In the genomic region with DNA sequence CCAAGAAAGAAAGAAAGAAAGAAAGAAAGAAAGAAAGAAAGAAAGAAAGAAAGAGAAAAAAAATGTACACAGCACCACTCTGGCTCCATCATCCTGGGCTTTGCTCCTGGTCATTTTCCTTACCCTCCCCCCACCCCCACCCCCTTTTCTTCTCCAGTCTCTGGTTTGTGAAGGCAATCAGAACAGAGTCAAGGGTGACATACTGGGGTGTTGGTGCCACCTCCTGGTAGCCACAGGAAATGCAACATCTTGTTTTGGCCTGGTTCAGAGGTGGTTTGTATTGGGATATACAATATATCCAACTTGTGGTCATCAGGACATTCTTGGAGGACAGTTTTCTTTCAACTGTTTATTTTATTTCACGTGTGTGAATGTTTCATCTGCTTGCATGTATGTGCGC, we compare ENCODE assay signal across 8 mouse cellular contexts. TPM values are rescaled to one million over a fixed set of nuclear protein-coding genes. Genes with fewer than 3 reads are reported as not detected.
DNase-seq lines count a peak whose midpoint lies in the region; ATAC-seq and TF ChIP-seq lines count a peak whose summit lies in the region.
"Had no signal": no experiment of that assay in that cellular context is flagged by ENCODE, and none has a peak within 500 bp of the region (broad histone marks: within the 10 kb centered on the region; RNA-seq: fewer than 3 reads in every experiment).

No protein-coding gene starts in this region.

- TF ChIP-seq EP300 in lung, postnatal 0 days (IDR thresholded peaks at IDR 0.05) = no peak

- peak; percentile 87 for DNase-seq in embryo, embryonic 10 days (ENCODE audit: low spot score)
- DNase-seq in gastrocnemius, postnatal 25 days = peak; percentile 52
- peak; percentile 83 for DNase-seq in layer of hippocampus, adult 11-12 months (ENCODE audit: low spot score)
- DNase-seq in lung, postnatal 0 days (ENCODE audit: low spot score) = peak; percentile 80
- DNase-seq in retina, postnatal 7 days (ENCODE audit: low read depth, low spot score) = peak; percentile 76

- H3K4me2 ChIP-seq in lung, postnatal 0 days (replicated peaks; ENCODE audit: low read depth, low read length) = no peak overlapping the region

- WGBS in lung, postnatal 0 days = 34% methylated on average over 2 of the region's 2 CpGs

- no peaks in the 10 kb centered on the region for H3K9me3 ChIP-seq in E14TG2a.4 (ENCODE audit: low read length)
- no peaks in the 10 kb centered on the region for H3K9me3 ChIP-seq in lung, postnatal 0 days (ENCODE audit: low read length)

- no peaks in the 10 kb centered on the region for H3K36me3 ChIP-seq in E14TG2a.4 (ENCODE audit: insufficient read depth, low read length)
- H3K36me3 ChIP-seq in lung, postnatal 0 days (ENCODE audit: insufficient read depth, low read length) = no peaks in the 10 kb centered on the region

- peaks cover 51% of the 10 kb centered on the region for H3K4me1 ChIP-seq in E14TG2a.4 (replicated peaks; ENCODE audit: low read depth, low read length)
- no peaks in the 10 kb centered on the region for H3K4me1 ChIP-seq in lung, postnatal 0 days (ENCODE audit: insufficient read depth, low read depth, low read length)

- peak; percentile 40 for ATAC-seq in activated CD4-positive, CD25-positive, alpha-beta regulatory T cell, adult 4 months
- peak; percentile 34 for ATAC-seq in lung, postnatal 0 days

- no peak overlapping the region for H3K4me3 ChIP-seq in E14TG2a.4 (replicated peaks; ENCODE audit: low read length)
- no peak overlapping the region for H3K4me3 ChIP-seq in lung, postnatal 0 days (ENCODE audit: low read depth, low read length)

- H3K9ac ChIP-seq in lung, postnatal 0 days (replicated peaks; ENCODE audit: low read depth) = no peak overlapping the region

- no peak overlapping the region for H3K27ac ChIP-seq in lung, postnatal 0 days (ENCODE audit: low read length)

- H3K27me3 ChIP-seq in E14TG2a.4 (ENCODE audit: insufficient read depth, low read length) = peaks cover 7% of the 10 kb centered on the region; the same call in 1 of the 2 replicates
- H3K27me3 ChIP-seq in lung, postnatal 0 days (replicated peaks; ENCODE audit: insufficient read depth, low read length) = no peaks in the 10 kb centered on the region

- TF ChIP-seq CTCF in E14TG2a.4 (conservative IDR thresholded peaks at IDR 0.05; ENCODE audit: low read length) = peak; percentile 83
- TF ChIP-seq CTCF in lung, postnatal 0 days (IDR thresholded peaks at IDR 0.05) = peak; percentile 92

RNA-seq across cellular contexts. Expression of a gene that starts 26.1 kb away (rescaled TPM):
- polyA plus RNA-seq in activated CD4-positive, CD25-positive, alpha-beta regulatory T cell, adult 4 months (2017; shearing (Covaris generic)) = not detected
- total RNA-seq in gastrocnemius, postnatal 25 days (2021) = 1 to 10 TPM; 2.4 to 3.1 TPM
- 18.9 and 19.3 TPM in 2 replicates for polyA plus RNA-seq in lung, postnatal 0 days (2015; fragmentation: Nextera tagmentation; extraction: Ambion mirVana)

RNA-seq across cellular contexts. Expression of a gene that starts 31.0 kb away (rescaled TPM):
- 10 to 100 TPM; 53.0 to 53.8 TPM for polyA plus RNA-seq in activated CD4-positive, CD25-positive, alpha-beta regulatory T cell, adult 4 months (2017; shearing (Covaris generic))
- 10 to 100 TPM; 46.0 to 51.2 TPM for total RNA-seq in gastrocnemius, postnatal 25 days (2021)
- 52.4 and 55.7 TPM in 2 replicates for polyA plus RNA-seq in lung, postnatal 0 days (2015; fragmentation: Nextera tagmentation; extraction: Ambion mirVana)

RNA-seq across cellular contexts. Expression of a gene that starts 45.2 kb away (rescaled TPM):
- polyA plus RNA-seq in activated CD4-positive, CD25-positive, alpha-beta regulatory T cell, adult 4 months (2017; shearing (Covaris generic)) = not detected
- not detected for total RNA-seq in gastrocnemius, postnatal 25 days (2021)
- polyA plus RNA-seq in lung, postnatal 0 days (2015; fragmentation: Nextera tagmentation; extraction: Ambion mirVana) = not detected in 2 replicates
- total RNA-seq: left cerebral cortex, adult 8-10 months had no signal

Comparison
In these comparisons a context has a peak if more than half of its experiments do, and no peak if none do; other contexts are left out.
1. RNA of a gene that starts 26.1 kb away (polyA plus RNA-seq): 18.9 to 19.3 TPM in lung, postnatal 0 days; not detected in activated CD4-positive, CD25-positive, alpha-beta regulatory T cell, adult 4 months; every median in the first group is over 10 times any median in the second.
2. Peak in every context shown above with its lines, with median percentiles within 50 percentile points of each other: DNase-seq.